Mouse (Mus musculus) thymus, postnatal 25 days (tissue): ENCODE data around the gene Crip2.

Experiments
- DNase-seq: peaks from one replicate; pipeline ENCODE4 v3.0.0; 2022

The Crip2 gene

GRCm38 (mm10) chr12:113185442-113186291, 45.6 kb downstream of the Crip2 start, which contains the start of gene Tmem121:
TSS of gene Tmem121 (plus strand) at chr12:113185930.
- DNase-seq = peak; percentile 54

- DNase-seq = peak; percentile 16
Measured at GRCm38 (mm10) chr12:113186326-113187010, 46.4 kb downstream of the Crip2 start.

- DNase-seq = no peak
Measured at GRCm38 (mm10) chr12:113187011-113187375, 47.0 kb downstream of the Crip2 start.

- peak; percentile 92 for DNase-seq
Measured at GRCm38 (mm10) chr12:113187584-113188295, 47.7 kb downstream of the Crip2 start.

GRCm38 (mm10) chr12:113188349-113189055, 48.5 kb downstream of the Crip2 start:
- no peak for DNase-seq

- no peak for DNase-seq
Measured at GRCm38 (mm10) chr12:113193423-113193822, 53.4 kb downstream of the Crip2 start.
